Mouse (Mus musculus): Measurements from ENCODE around the gene Nudc. TPM values are rescaled to one million over a fixed set of nuclear protein-coding genes. Genes with fewer than 3 reads are reported as not detected.

Nudc gene
- total and polyA plus RNA-seq, 2 experiments from 2014 or later = 54.1 to 265 TPM

GRCm38 (mm10) chr4:133485691-133486425 lies 59.9 kb downstream of the Nudc start:
- Histone ChIP-seq H3K27me3 (ENCODE audit: insufficient read depth, low read length) (no peaks in the 10 kb centered on the region; the same call in 1 of the 2 replicates), H3K4me3 (ENCODE audit: low read length) (no peak overlapping the region), H3K4me2 (ENCODE audit: low read depth, low read length) (no peak overlapping the region), H3K27ac (no peak overlapping the region), H3K9me3 (ENCODE audit: low read length) (no peaks in the 10 kb centered on the region), H3K4me1 (ENCODE audit: insufficient read depth, low read length) (peaks cover 8% of the 10 kb centered on the region; the same call in 1 of the 2 replicates), H3K9ac (replicated peaks; ENCODE audit: low read length) (no peak overlapping the region), H3K36me3 (ENCODE audit: insufficient read depth, low read length) (no peaks in the 10 kb centered on the region)
- ATAC-seq (no peak), DNase-seq (ENCODE audit: low spot score) (no peak)
- no peak for TF ChIP-seq CTCF (IDR thresholded peaks at IDR 0.05; ENCODE audit: low read depth)
- 87% methylated on average over 28 of the region's 28 CpGs for WGBS

GRCm38 (mm10) chr4:133484266-133485025 lies 61.4 kb downstream of the Nudc start:
- no peak for TF ChIP-seq CTCF (IDR thresholded peaks at IDR 0.05; ENCODE audit: low read depth)
- Histone ChIP-seq H3K27me3 (ENCODE audit: insufficient read depth, low read length) (no peaks in the 10 kb centered on the region; the same call in 1 of the 2 replicates), H3K27ac (no peak overlapping the region), H3K4me3 (ENCODE audit: low read length) (no peak overlapping the region), H3K9me3 (ENCODE audit: low read length) (no peaks in the 10 kb centered on the region), H3K4me1 (ENCODE audit: insufficient read depth, low read length) (peaks cover 4% of the 10 kb centered on the region; the same call in 1 of the 2 replicates), H3K36me3 (ENCODE audit: insufficient read depth, low read length) (no peaks in the 10 kb centered on the region), H3K4me2 (ENCODE audit: low read depth, low read length) (0 out of 2 replicates have a peak overlapping the region, but pooled peaks have one; percentile 11), H3K9ac (replicated peaks; ENCODE audit: low read length) (no peak overlapping the region)
- 11% methylated on average over 22 of the region's 22 CpGs for WGBS
- DNase-seq (ENCODE audit: low spot score) (no peak), ATAC-seq (no peak)

Small RNAs within 50 kb of the gene (microRNA-seq; reads per million reads assigned to microRNA genes)
- gene Gm23158 = 0 reads per million in 2 experiments

Other genes with a start within 250 kb of the Nudc start
- 47.7 and 51.9 TPM in 2 replicates for gene Wdtc1, start 192.5 kb downstream of the Nudc start, total RNA-seq (2014; rRNA removed)
- 12.8 and 14.9 TPM in 2 replicates for gene Wdtc1, start 192.5 kb downstream of the Nudc start, polyA plus RNA-seq (2015; fragmentation: Nextera tagmentation; extraction: Ambion mirVana)
- gene Slc9a1, start 176.3 kb downstream of the Nudc start, total RNA-seq (2014; rRNA removed) = 21.2 and 21.7 TPM in 2 replicates
- 8.2 and 10.1 TPM in 2 replicates for gene Slc9a1, start 176.3 kb downstream of the Nudc start, polyA plus RNA-seq (2015; fragmentation: Nextera tagmentation; extraction: Ambion mirVana)
- gene Tent5b, start 65.9 kb downstream of the Nudc start, total RNA-seq (2014; rRNA removed) = 1.3 and 3.6 TPM in 2 replicates
- 0.49 and 0.55 TPM in 2 replicates for gene Tent5b, start 65.9 kb downstream of the Nudc start, polyA plus RNA-seq (2015; fragmentation: Nextera tagmentation; extraction: Ambion mirVana)
- 48.1 and 54.5 TPM in 2 replicates for gene Trnp1, start 47.4 kb downstream of the Nudc start, total RNA-seq (2014; rRNA removed)
- gene Trnp1, start 47.4 kb downstream of the Nudc start, polyA plus RNA-seq (2015; fragmentation: Nextera tagmentation; extraction: Ambion mirVana) = 20.9 and 22.0 TPM in 2 replicates
- gene Kdf1, start 27.0 kb downstream of the Nudc start, total RNA-seq (2014; rRNA removed) = 0.11 and 0.26 TPM in 2 replicates
- 0.53 and 0.60 TPM in 2 replicates for gene Kdf1, start 27.0 kb downstream of the Nudc start, polyA plus RNA-seq (2015; fragmentation: Nextera tagmentation; extraction: Ambion mirVana)
- 0.47 TPM in 1 of 2 replicates, not detected in the other for gene Nr0b2, start 7.4 kb upstream of the Nudc start, total RNA-seq (2014; rRNA removed)
- gene Nr0b2, start 7.4 kb upstream of the Nudc start, polyA plus RNA-seq (2015; fragmentation: Nextera tagmentation; extraction: Ambion mirVana) = 0.21 and 0.26 TPM in 2 replicates
- gene Gpatch3, start 28.7 kb upstream of the Nudc start, total RNA-seq (2014; rRNA removed) = 8.3 and 8.8 TPM in 2 replicates
- gene Gpatch3, start 28.7 kb upstream of the Nudc start, polyA plus RNA-seq (2015; fragmentation: Nextera tagmentation; extraction: Ambion mirVana) = 6.1 and 6.3 TPM in 2 replicates
- 20.0 and 32.2 TPM in 2 replicates for gene Gpn2, start 38.4 kb upstream of the Nudc start, total RNA-seq (2014; rRNA removed)
- gene Gpn2, start 38.4 kb upstream of the Nudc start, polyA plus RNA-seq (2015; fragmentation: Nextera tagmentation; extraction: Ambion mirVana) = 16.9 and 18.6 TPM in 2 replicates
- 1.1 and 2.8 TPM in 2 replicates for gene Sfn, start 56.2 kb upstream of the Nudc start, total RNA-seq (2014; rRNA removed)
- 1.2 and 1.4 TPM in 2 replicates for gene Sfn, start 56.2 kb upstream of the Nudc start, polyA plus RNA-seq (2015; fragmentation: Nextera tagmentation; extraction: Ambion mirVana)
- 17.4 and 22.6 TPM in 2 replicates for gene Zdhhc18, start 104.2 kb upstream of the Nudc start, total RNA-seq (2014; rRNA removed)
- gene Zdhhc18, start 104.2 kb upstream of the Nudc start, polyA plus RNA-seq (2015; fragmentation: Nextera tagmentation; extraction: Ambion mirVana) = 8.2 and 10.2 TPM in 2 replicates
- gene Pigv, start 126.7 kb upstream of the Nudc start, total RNA-seq (2014; rRNA removed) = 11.3 and 13.4 TPM in 2 replicates
- 13.0 and 14.0 TPM in 2 replicates for gene Pigv, start 126.7 kb upstream of the Nudc start, polyA plus RNA-seq (2015; fragmentation: Nextera tagmentation; extraction: Ambion mirVana)
- gene Arid1a, start 210.8 kb upstream of the Nudc start, total RNA-seq (2014; rRNA removed) = 54.1 and 59.1 TPM in 2 replicates
- gene Arid1a, start 210.8 kb upstream of the Nudc start, polyA plus RNA-seq (2015; fragmentation: Nextera tagmentation; extraction: Ambion mirVana) = 17.6 and 17.7 TPM in 2 replicates